Mouse (Mus musculus) myocyte (in vitro differentiated cells): ENCODE measurements at regions not wholly inside any gene's neighbourhood (a gene's known extent, or its start where the extent isn't known, plus 50 kb on each side); places are given as distances from the start of the nearest gene placed in this dataset.

ENCODE experiments used
- H3K27me3 ChIP-seq: one replicate; pipeline ENCODE4 v1.6.1; 2011; ENCODE audit not compliant: control insufficient read depth, insufficient read depth, insufficient read length
- H3K36me3 ChIP-seq: one replicate; pipeline ENCODE4 v1.6.1; 2011; ENCODE audit not compliant: control insufficient read depth, insufficient read depth
- H3K4me2 ChIP-seq: one replicate; pipeline ENCODE4 v1.6.1; 2011; ENCODE audit warnings: low read depth, control low read depth
- H3K4me3 ChIP-seq: one replicate; pipeline ENCODE4 v1.5.1; 2011; ENCODE audit warnings: mild to moderate bottlenecking, control low read depth, moderate library complexity
- H3K79me2 ChIP-seq: one replicate; pipeline ENCODE4 v1.6.1; 2011; ENCODE audit not compliant: control insufficient read depth, insufficient read depth
- H3ac ChIP-seq: one replicate; pipeline ENCODE4 v1.6.1; 2011; ENCODE audit not compliant: control insufficient read depth, insufficient read length
- CEBPB ChIP-seq: IDR thresholded peaks from 2 replicates; pipeline ENCODE4 v1.6.1; 2011; ENCODE audit warnings: mild to moderate bottlenecking, moderate library complexity; ENCODE audit not compliant: poor library complexity, insufficient read depth, severe bottlenecking
- E2F4 ChIP-seq: IDR thresholded peaks from one replicate; pipeline ENCODE4 v1.6.1; 2011; ENCODE audit warnings: mild to moderate bottlenecking, control low read depth, moderate library complexity; ENCODE audit not compliant: insufficient read depth
- MAX ChIP-seq: IDR thresholded peaks from one replicate; pipeline ENCODE4 v1.6.1; 2011; ENCODE audit warnings: low read depth, mild to moderate bottlenecking, control low read depth
- MYOD1 ChIP-seq, 3 experiments: IDR thresholded peaks; one replicate each; pipeline ENCODE4 v1.6.1; 2011; ENCODE audit warnings: control low read depth in 2 of 3, low read depth in 2 of 3, mild to moderate bottlenecking in 2 of 3, moderate library complexity in 1 of 3; ENCODE audit not compliant: insufficient read length in 2 of 3, control insufficient read depth in 1 of 3
- MYOG ChIP-seq, 3 experiments: IDR thresholded peaks; one replicate each; pipeline ENCODE4 v1.6.1; 2011; ENCODE audit warnings: control low read depth in 2 of 3, low read depth in 2 of 3, mild to moderate bottlenecking in 2 of 3; ENCODE audit not compliant: insufficient read length in 2 of 3, control insufficient read depth in 1 of 3, insufficient read depth in 1 of 3
- POLR2A ChIP-seq: IDR thresholded peaks from one replicate; pipeline ENCODE4 v1.6.1; 2011; ENCODE audit warnings: low read depth, mild to moderate bottlenecking, control low read depth, moderate library complexity; ENCODE audit not compliant: insufficient read length
- POLR2AphosphoS2 ChIP-seq: IDR thresholded peaks from one replicate; pipeline ENCODE4 v1.6.1; 2011; ENCODE audit warnings: low read depth, control low read depth; ENCODE audit not compliant: insufficient read length
- REST ChIP-seq: IDR thresholded peaks from one replicate; pipeline ENCODE4 v1.6.1; 2011; ENCODE audit warnings: mild to moderate bottlenecking, control low read depth, moderate library complexity; ENCODE audit not compliant: insufficient read depth, insufficient read length
- SRF ChIP-seq: IDR thresholded peaks from one replicate; pipeline ENCODE4 v1.6.1; 2011; ENCODE audit warnings: low read depth; ENCODE audit not compliant: control insufficient read depth, insufficient read length
- TCF12 ChIP-seq: IDR thresholded peaks from one replicate; pipeline ENCODE4 v1.6.1; 2011; ENCODE audit warnings: mild to moderate bottlenecking, control low read depth; ENCODE audit not compliant: poor library complexity, insufficient read depth, severe bottlenecking
- TCF3 ChIP-seq: IDR thresholded peaks from one replicate; pipeline ENCODE4 v1.6.1; 2011; ENCODE audit warnings: low read depth, control low read depth; ENCODE audit not compliant: insufficient read length
- USF1 ChIP-seq: IDR thresholded peaks from one replicate; pipeline ENCODE4 v1.6.1; 2011; ENCODE audit warnings: low read depth, mild to moderate bottlenecking, control low read depth, moderate library complexity

GRCm38 (mm10) chr9:41583711-41584329 lies 422.3 kb upstream of the Ubash3b start:
- peak overlapping the region; percentile 85 for H3K4me2 ChIP-seq
- no peaks in the 10 kb centered on the region for H3K27me3 ChIP-seq
- H3K4me3 ChIP-seq: peak overlapping the region; percentile 96
- peaks cover 88% of the 10 kb centered on the region for H3K79me2 ChIP-seq
- H3ac ChIP-seq: peak overlapping the region; percentile 25
- H3K36me3 ChIP-seq: peaks cover 12% of the 10 kb centered on the region
- TF ChIP-seq CEBPB (no peak), REST (no peak), E2F4 (no peak), MAX (no peak), MYOD1 (IDR thresholded peaks at IDR 0.05; ENCODE audit: control insufficient read depth in 1 of 3, insufficient read length in 2 of 3, low read depth in 2 of 3) (no peak), SRF (no peak), MYOG (IDR thresholded peaks at IDR 0.05; ENCODE audit: control insufficient read depth in 1 of 3, insufficient read depth in 1 of 3, insufficient read length in 2 of 3, low read depth in 2 of 3) (no peak), POLR2A (no peak), USF1 (no peak), TCF3 (no peak), TCF12 (no peak), POLR2AphosphoS2 (no peak)

GRCm38 (mm10) chr9:41583276-41583675 lies 421.8 kb upstream of the Ubash3b start:
- H3K36me3 ChIP-seq: peaks cover 12% of the 10 kb centered on the region
- no peaks in the 10 kb centered on the region for H3K27me3 ChIP-seq

GRCm38 (mm10) chr9:41582711-41583236 lies 421.3 kb upstream of the Ubash3b start:
- peak overlapping the region; percentile 66 for H3ac ChIP-seq
- TF ChIP-seq POLR2AphosphoS2 (no peak), TCF12 (no peak), TCF3 (no peak), USF1 (no peak), MAX (no peak), E2F4 (no peak), CEBPB (no peak), MYOG (IDR thresholded peaks at IDR 0.05; ENCODE audit: control insufficient read depth in 1 of 3, insufficient read depth in 1 of 3, insufficient read length in 2 of 3, low read depth in 2 of 3) (no peak), POLR2A (no peak), MYOD1 (IDR thresholded peaks at IDR 0.05; ENCODE audit: control insufficient read depth in 1 of 3, insufficient read length in 2 of 3, low read depth in 2 of 3) (no peak)
- H3K79me2 ChIP-seq: peaks cover 87% of the 10 kb centered on the region
- peak overlapping the region; percentile 85 for H3K4me2 ChIP-seq
- no peaks in the 10 kb centered on the region for H3K27me3 ChIP-seq
- H3K36me3 ChIP-seq: peaks cover 12% of the 10 kb centered on the region
- peak overlapping the region; percentile 96 for H3K4me3 ChIP-seq

More at GRCm38 (mm10) chr9:41583276-41583675, 421.8 kb upstream of the Ubash3b start:
- Histone ChIP-seq H3K4me3 (peak overlapping the region; percentile 96), H3ac (peak overlapping the region; percentile 25), H3K79me2 (peaks cover 88% of the 10 kb centered on the region), H3K4me2 (peak overlapping the region; percentile 85)
- no peak for TF ChIP-seq POLR2A
- TF ChIP-seq REST: no peak
- TF ChIP-seq TCF12: no peak
- TF ChIP-seq MYOD1 (IDR thresholded peaks at IDR 0.05; ENCODE audit: control insufficient read depth in 1 of 3, insufficient read length in 2 of 3, low read depth in 2 of 3): no peak
- no peak for TF ChIP-seq TCF3
- no peak for TF ChIP-seq E2F4
- TF ChIP-seq MYOG (IDR thresholded peaks at IDR 0.05; ENCODE audit: control insufficient read depth in 1 of 3, insufficient read depth in 1 of 3, insufficient read length in 2 of 3, low read depth in 2 of 3): no peak
- no peak for TF ChIP-seq MAX
- no peak for TF ChIP-seq POLR2AphosphoS2
- TF ChIP-seq USF1: no peak
- no peak for TF ChIP-seq SRF
- no peak for TF ChIP-seq CEBPB

GRCm38 (mm10) chr9:41582171-41582570 lies 420.7 kb upstream of the Ubash3b start:
- Histone ChIP-seq H3K36me3 (peaks cover 12% of the 10 kb centered on the region), H3K27me3 (no peaks in the 10 kb centered on the region), H3K79me2 (peaks cover 81% of the 10 kb centered on the region), H3K4me2 (peak overlapping the region; percentile 85), H3K4me3 (peak overlapping the region; percentile 96), H3ac (peak overlapping the region; percentile 66)
- peak; percentile 59 for TF ChIP-seq POLR2AphosphoS2
- TF ChIP-seq SRF: no peak

- Histone ChIP-seq H3K36me3 (peaks cover 9% of the 10 kb centered on the region), H3ac (peak overlapping the region; percentile 66), H3K4me2 (peak overlapping the region; percentile 85), H3K27me3 (no peaks in the 10 kb centered on the region), H3K4me3 (peak overlapping the region; percentile 96), H3K79me2 (peaks cover 77% of the 10 kb centered on the region)
- TF ChIP-seq TCF12 (no peak), REST (no peak), E2F4 (no peak), POLR2A (no peak)
These were observed 420.2 kb upstream of the Ubash3b start for GRCm38 (mm10) chr9:41581741-41582140.
